Mouse (Mus musculus) MEL (cell line): ENCODE measurements at regions not wholly inside any gene's neighbourhood (a gene's known extent, or its start where the extent isn't known, plus 50 kb on each side); places are given as distances from the start of the nearest gene placed in this dataset.

Experiments used
- DNase-seq: peaks from one replicate; pipeline ENCODE4 v3.0.0; 2011; ENCODE audit warnings: low read depth, low spot score
- H3K27ac ChIP-seq: 2 replicates; pipeline ENCODE4 v1.5.1; 2012; ENCODE audit warnings: low read depth, mild to moderate bottlenecking, control low read depth, low read length, moderate library complexity; ENCODE audit not compliant: control insufficient read depth
- H3K27me3 ChIP-seq, 2 experiments: fragments of 150-350 bp in 1 of 2; sonication (generic) in 1 of 2; 2 replicates each; pipeline ENCODE4 v1.6.1; 2012; ENCODE audit warnings: low read length in 2 of 2, mild to moderate bottlenecking in 2 of 2, improper control_type of control experiment in 1 of 2, moderate library complexity in 1 of 2; ENCODE audit not compliant: insufficient read depth in 2 of 2, control insufficient read depth in 1 of 2
- H3K36me3 ChIP-seq, 2 experiments: 2 replicates each; pipeline ENCODE4 v1.6.1; 2012 to 2014; ENCODE audit warnings: low read length in 2 of 2, improper control_type of control experiment in 1 of 2, inconsistent platforms in 1 of 2, mild to moderate bottlenecking in 1 of 2; ENCODE audit not compliant: insufficient read depth in 2 of 2, control insufficient read depth in 1 of 2
- H3K4me1 ChIP-seq, 2 experiments: fragments of 150-350 bp in 1 of 2; sonication (generic) in 1 of 2; 2 replicates each; pipeline ENCODE4 v1.6.1; 2012; ENCODE audit warnings: low read length in 2 of 2, improper control_type of control experiment in 1 of 2, mild to moderate bottlenecking in 1 of 2; ENCODE audit not compliant: insufficient read depth in 2 of 2, control insufficient read depth in 1 of 2
- H3K4me3 ChIP-seq, 2 experiments: fragments of 150-350 bp in 1 of 2; sonication (generic) in 1 of 2; 2 replicates each; pipeline ENCODE4 v1.5.1; 2012; ENCODE audit warnings: low read depth in 2 of 2, low read length in 2 of 2, mild to moderate bottlenecking in 2 of 2, moderate library complexity in 2 of 2, control low read depth in 1 of 2, improper control_type of control experiment in 1 of 2; ENCODE audit not compliant: control insufficient read depth in 1 of 2, insufficient read depth in 1 of 2
- H3K79me2 ChIP-seq: 2 replicates; pipeline ENCODE4 v1.6.1; 2012; ENCODE audit warnings: mild to moderate bottlenecking, low read length, moderate library complexity; ENCODE audit not compliant: control insufficient read depth, poor library complexity, insufficient read depth
- H3K9ac ChIP-seq: 2 replicates; pipeline ENCODE4 v1.6.1; 2012; ENCODE audit warnings: low read depth, mild to moderate bottlenecking, control low read depth, low read length, moderate library complexity; ENCODE audit not compliant: control insufficient read depth, poor library complexity, severe bottlenecking
- H3K9me3 ChIP-seq: fragments of 150-350 bp; sonication (generic); replicated peaks from 2 replicates; pipeline ENCODE4 v1.6.1; 2012; ENCODE audit warnings: mild to moderate bottlenecking, low read length, improper control_type of control experiment, moderate library complexity; ENCODE audit not compliant: insufficient read depth
- CHD1 ChIP-seq: IDR thresholded peaks from 2 replicates; pipeline ENCODE4 v1.6.1; 2012; ENCODE audit warnings: low read depth, mild to moderate bottlenecking, inconsistent platforms, low read length, improper control_type of control experiment
- CHD2 ChIP-seq: IDR thresholded peaks from 2 replicates; pipeline ENCODE4 v1.6.1; 2011; ENCODE audit warnings: low read length, improper control_type of control experiment
- E2F4 ChIP-seq: IDR thresholded peaks from 2 replicates; pipeline ENCODE4 v1.6.1; 2011; ENCODE audit warnings: low read depth, low read length, improper control_type of control experiment, borderline replicate concordance
- EP300 ChIP-seq, 2 experiments: IDR thresholded peaks; 2 replicates each; pipeline ENCODE4 v1.6.1; 2011; ENCODE audit warnings: improper control_type of control experiment in 2 of 2, low read length in 2 of 2, low read depth in 1 of 2, mild to moderate bottlenecking in 1 of 2
- GABPA ChIP-seq: IDR thresholded peaks from 2 replicates; pipeline ENCODE4 v1.6.1; 2012; ENCODE audit warnings: low read depth, mild to moderate bottlenecking, inconsistent platforms, low read length, improper control_type of control experiment, moderate library complexity
- HCFC1 ChIP-seq: IDR thresholded peaks from 2 replicates; pipeline ENCODE4 v1.6.1; 2012; ENCODE audit warnings: low read depth, mild to moderate bottlenecking, inconsistent platforms, low read length, improper control_type of control experiment, moderate library complexity
- JUND ChIP-seq: IDR thresholded peaks from 2 replicates; pipeline ENCODE4 v1.6.1; 2011; ENCODE audit warnings: low read depth, mild to moderate bottlenecking, improper control_type of control experiment, low read length
- MAFK ChIP-seq: IDR thresholded peaks from 2 replicates; pipeline ENCODE4 v1.6.1; 2011; ENCODE audit warnings: low read depth, mild to moderate bottlenecking, low read length, improper control_type of control experiment, borderline replicate concordance
- MEF2A ChIP-seq: IDR thresholded peaks from 2 replicates; pipeline ENCODE4 v1.6.1; 2014; ENCODE audit warnings: low read depth, mild to moderate bottlenecking, inconsistent platforms, low read length, improper control_type of control experiment; ENCODE audit not compliant: poor library complexity, insufficient replicate concordance, severe bottlenecking; ENCODE audit errors: extremely low read depth
- MXI1 ChIP-seq: IDR thresholded peaks from 2 replicates; pipeline ENCODE4 v1.6.1; 2011; ENCODE audit warnings: mild to moderate bottlenecking, low read depth, low read length, improper control_type of control experiment
- MYB ChIP-seq: IDR thresholded peaks from 2 replicates; pipeline ENCODE4 v1.6.1; 2011; ENCODE audit warnings: mild to moderate bottlenecking, low read depth, low read length, improper control_type of control experiment
- NELFE ChIP-seq: IDR thresholded peaks from 2 replicates; pipeline ENCODE4 v1.6.1; 2011; ENCODE audit warnings: low read depth, low read length, improper control_type of control experiment
- NRF1 ChIP-seq: IDR thresholded peaks from 2 replicates; pipeline ENCODE4 v1.6.1; 2014; ENCODE audit warnings: low read depth, mild to moderate bottlenecking, inconsistent platforms, low read length, improper control_type of control experiment, moderate library complexity; ENCODE audit not compliant: poor library complexity, insufficient read depth, severe bottlenecking
- POLR2AphosphoS2 ChIP-seq: IDR thresholded peaks from 2 replicates; pipeline ENCODE4 v1.6.1; 2011; ENCODE audit warnings: low read length, improper control_type of control experiment
- POLR2AphosphoS5 ChIP-seq: IDR thresholded peaks from 2 replicates; pipeline ENCODE4 v1.6.1; 2012; ENCODE audit warnings: low read depth, borderline replicate concordance, mild to moderate bottlenecking, inconsistent platforms, low read length, moderate library complexity, mixed read lengths
- RAD21 ChIP-seq: IDR thresholded peaks from 2 replicates; pipeline ENCODE4 v1.6.1; 2011; ENCODE audit warnings: mild to moderate bottlenecking, low read depth, low read length, improper control_type of control experiment
- SIN3A ChIP-seq: IDR thresholded peaks from 2 replicates; pipeline ENCODE4 v1.6.1; 2012; ENCODE audit warnings: low read length, improper control_type of control experiment, inconsistent platforms
- TAL1 ChIP-seq: IDR thresholded peaks from 2 replicates; pipeline ENCODE4 v1.6.1; 2012; ENCODE audit warnings: mild to moderate bottlenecking, inconsistent platforms, low read length, moderate library complexity, mixed read lengths
- TBP ChIP-seq: IDR thresholded peaks from 2 replicates; pipeline ENCODE4 v1.8.0; 2011; ENCODE audit warnings: low read depth, low read length, improper control_type of control experiment
- TCF12 ChIP-seq: IDR thresholded peaks from 2 replicates; pipeline ENCODE4 v1.6.1; 2014; ENCODE audit warnings: low read depth, mild to moderate bottlenecking, inconsistent platforms, low read length, improper control_type of control experiment, moderate library complexity
- UBTF ChIP-seq: IDR thresholded peaks from 2 replicates; pipeline ENCODE4 v1.6.1; 2012; ENCODE audit warnings: low read depth, mild to moderate bottlenecking, inconsistent platforms, low read length, improper control_type of control experiment, moderate library complexity, borderline replicate concordance; ENCODE audit not compliant: insufficient read depth
- USF1 ChIP-seq: IDR thresholded peaks from 2 replicates; pipeline ENCODE4 v1.6.1; 2014; ENCODE audit warnings: low read depth, mild to moderate bottlenecking, inconsistent platforms, low read length, improper control_type of control experiment, moderate library complexity
- ZC3H11A ChIP-seq: IDR thresholded peaks from 2 replicates; pipeline ENCODE4 v1.6.1; 2012; ENCODE audit warnings: low read depth, mild to moderate bottlenecking, inconsistent platforms, low read length, improper control_type of control experiment
- ZKSCAN1 ChIP-seq: IDR thresholded peaks from 2 replicates; pipeline ENCODE4 v1.6.1; 2012; ENCODE audit warnings: low read depth, mild to moderate bottlenecking, inconsistent platforms, low read length, improper control_type of control experiment, moderate library complexity
- ZMIZ1 ChIP-seq: IDR thresholded peaks from 2 replicates; pipeline ENCODE4 v1.6.1; 2012; ENCODE audit warnings: low read depth, mild to moderate bottlenecking, inconsistent platforms, low read length, improper control_type of control experiment, moderate library complexity

DNA sequence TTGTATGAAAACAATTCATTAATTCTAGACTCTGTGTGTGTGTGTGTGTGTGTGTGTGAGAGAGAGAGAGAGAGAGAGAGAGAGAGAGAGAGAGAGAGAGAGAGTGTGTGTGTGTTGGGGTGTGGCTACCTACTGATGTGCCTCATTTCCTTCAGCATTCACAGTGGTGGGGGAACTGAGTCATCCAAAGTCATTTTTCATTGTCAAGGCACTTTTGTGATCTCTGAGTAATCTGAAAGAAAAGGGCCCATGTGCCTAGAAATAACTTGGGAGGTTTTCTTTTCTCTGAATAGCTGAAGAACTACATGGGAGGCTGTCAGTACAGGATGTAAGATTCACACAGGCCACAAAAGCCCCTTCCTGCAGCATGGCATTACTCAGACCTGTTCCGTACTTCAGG, 159.3 kb upstream of the Pter start:
- no peak overlapping the region for H3K27ac ChIP-seq

DNA sequence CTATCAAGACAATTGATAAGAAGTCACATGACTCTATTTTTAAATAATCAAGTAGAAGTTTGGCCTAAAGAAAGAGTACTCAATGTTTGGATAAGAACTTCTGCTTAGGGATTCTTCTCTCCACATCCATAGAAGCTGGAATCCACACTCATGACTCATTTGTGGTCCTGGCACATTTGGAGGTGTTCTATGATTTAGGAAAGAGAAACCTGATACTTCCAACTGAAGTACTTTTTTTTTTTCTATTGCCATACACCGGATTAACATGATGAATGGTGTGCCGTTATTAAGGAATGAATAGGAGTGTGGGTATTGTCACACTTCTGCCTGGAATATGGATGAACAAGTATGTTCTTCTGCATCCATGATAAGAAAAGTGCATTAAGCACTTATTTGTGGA, 158.5 kb upstream of the Pter start:
- Histone ChIP-seq H3K79me2 (no peaks in the 10 kb centered on the region), H3K36me3 (no peaks in the 10 kb centered on the region), H3K4me1 (no peaks in the 10 kb centered on the region), H3K27ac (no peak overlapping the region), H3K9me3 (no peaks in the 10 kb centered on the region), H3K4me3 (no peak overlapping the region), H3K27me3 (no peaks in the 10 kb centered on the region), H3K9ac (no peak overlapping the region)
- TF ChIP-seq MAFK (no peak), GABPA (no peak), E2F4 (no peak), HCFC1 (no peak), USF1 (no peak), MEF2A (no peak), POLR2AphosphoS2 (no peak), TBP (no peak), MXI1 (no peak), POLR2AphosphoS5 (no peak), UBTF (no peak), ZKSCAN1 (no peak), CHD2 (no peak), ZC3H11A (no peak), TCF12 (no peak), CHD1 (no peak), EP300 (IDR thresholded peaks at IDR 0.05; ENCODE audit: low read depth in 1 of 2, low read length in 2 of 2) (no peak), JUND (no peak), RAD21 (no peak), NRF1 (no peak)
- DNase-seq: no peak

More for the DNA sequence above, 159.3 kb upstream of the Pter start:
- Histone ChIP-seq H3K27me3 (no peaks in the 10 kb centered on the region), H3K9ac (no peak overlapping the region), H3K36me3 (no peaks in the 10 kb centered on the region), H3K4me3 (no peak overlapping the region), H3K79me2 (no peaks in the 10 kb centered on the region), H3K4me1 (no peaks in the 10 kb centered on the region), H3K9me3 (no peaks in the 10 kb centered on the region)
- no peak for DNase-seq
- TF ChIP-seq TAL1: no peak
- no peak for TF ChIP-seq POLR2AphosphoS5
- no peak for TF ChIP-seq MYB
- no peak for TF ChIP-seq ZKSCAN1
- TF ChIP-seq ZMIZ1: no peak
- no peak for TF ChIP-seq ZC3H11A
- no peak for TF ChIP-seq SIN3A
- TF ChIP-seq MXI1: no peak
- TF ChIP-seq NELFE: no peak
